Mouse (Mus musculus): ENCODE data around the gene Cldn34a.
"Not testable (repeated sequence)": the region's sequence is repeated elsewhere in the genome, so short reads cannot be mapped to it uniquely, and the experiment has no call there.

Cldn34a gene

GRCm38 (mm10) chrX:152563034-152563433, at the start of gene Cldn34a:
Gene Cldn34a (plus strand): TSS chrX:152563334.
- DNase-seq (ENCODE audit: low read depth) = no peak

- DNase-seq (ENCODE audit: low read depth) = not testable (repeated sequence)
Observed at GRCm38 (mm10) chrX:152518611-152519010, 44.5 kb upstream of the Cldn34a start.

- no peak for DNase-seq (ENCODE audit: low read depth)
Observed at GRCm38 (mm10) chrX:152545736-152546135, 17.4 kb upstream of the Cldn34a start.

GRCm38 (mm10) chrX:152548180-152548579, 15.0 kb upstream of the Cldn34a start:
- no peak for DNase-seq (ENCODE audit: low read depth)

- no peak for DNase-seq (ENCODE audit: low read depth)
Observed at GRCm38 (mm10) chrX:152557446-152557845, 5.7 kb upstream of the Cldn34a start.
